Mouse (Mus musculus) heart, embryonic 16.5 days (tissue): ENCODE measurements around the gene Akna. TPM values are rescaled to one million over a fixed set of nuclear protein-coding genes. Genes with fewer than 3 reads are reported as not detected.
A peak's percentile ranks its signal among the peaks of the same experiment; 100 is the strongest.

ENCODE experiments used
- ATAC-seq: fragments of 200-750 bp; cut with Nextera tagmentation; replicated peaks from 2 replicates; pipeline ENCODE4 v1.8.0; 2017; ENCODE audit warnings: moderate number of reproducible peaks; ENCODE audit not compliant: insufficient read depth, low FRiP score; ENCODE audit errors: extremely low read depth
- H3K27ac ChIP-seq: fragments of 300-500 bp; sonication (generic); 2 replicates; pipeline ENCODE4 v1.5.1; 2014; ENCODE audit warnings: mild to moderate bottlenecking, low read length, control low read depth, moderate library complexity
- H3K27me3 ChIP-seq: fragments of 300-500 bp; sonication (generic); 2 replicates; pipeline ENCODE4 v1.6.1; 2014; ENCODE audit warnings: low read length, mixed read lengths; ENCODE audit not compliant: control insufficient read depth, insufficient read depth
- H3K36me3 ChIP-seq: fragments of 300-500 bp; sonication (generic); 2 replicates; pipeline ENCODE4 v1.6.1; 2014; ENCODE audit not compliant: control insufficient read depth, insufficient read depth
- H3K4me1 ChIP-seq: fragments of 300-500 bp; sonication (generic); 2 replicates; pipeline ENCODE4 v1.6.1; 2014; ENCODE audit warnings: low read length, mixed read lengths; ENCODE audit not compliant: control insufficient read depth, insufficient read depth
- H3K4me2 ChIP-seq: fragments of 300-500 bp; sonication (generic); 2 replicates; pipeline ENCODE4 v1.6.1; 2014; ENCODE audit warnings: low read depth, mild to moderate bottlenecking, control low read depth, low read length
- H3K4me3 ChIP-seq: fragments of 300-500 bp; sonication (generic); 2 replicates; pipeline ENCODE4 v1.5.1; 2014; ENCODE audit warnings: mild to moderate bottlenecking, control low read depth, low read length
- H3K9ac ChIP-seq: fragments of 300-500 bp; sonication (generic); 2 replicates; pipeline ENCODE4 v1.6.1; 2014; ENCODE audit warnings: low read length, control low read depth
- H3K9me3 ChIP-seq: fragments of 300-500 bp; sonication (generic); replicated peaks from 2 replicates; pipeline ENCODE4 v1.6.1; 2016; ENCODE audit warnings: low read length; ENCODE audit not compliant: control insufficient read depth
- WGBS: fragments of 180-500 bp; shearing (Covaris S2); extraction: QIAGEN DNeasy Blood & Tissue Kit; methylation state at CpG from one replicate; pipeline ENCODE4 v1.1.7; 2014; 5-methylcytosine and 5-hydroxymethylcytosine counted together
- polyA plus RNA-seq: library from polyadenylated mRNA; unstranded; fragments of >200 nt; fragmentation: Nextera tagmentation; extraction: Ambion mirVana; gene quantifications from 2 replicates; pipeline ENCODE4 v1.2.1, GENCODE M21; 2015

Gene Akna
- polyA plus RNA-seq, 1 experiment from 2014 or later: 5.8 TPM

- Histone ChIP-seq H3K4me2 (peak overlapping the region; percentile 4; the same call in 1 of the 2 replicates), H3K27me3 (no peaks in the 10 kb centered on the region), H3K36me3 (no peaks in the 10 kb centered on the region), H3K4me3 (no peak overlapping the region), H3K9me3 (no peaks in the 10 kb centered on the region; the same call in 1 of the 2 replicates), H3K27ac (peak overlapping the region; percentile 9), H3K4me1 (peaks cover 9% of the 10 kb centered on the region), H3K9ac (no peak overlapping the region)
- peak; percentile 58 for ATAC-seq
- WGBS: 35% methylated on average over 16 of the region's 16 CpGs
These were observed 34.1 kb upstream of the Akna start for GRCm38 (mm10) chr4:63437119-63437815.

- Histone ChIP-seq H3K9ac (no peak overlapping the region), H3K4me1 (peaks cover 9% of the 10 kb centered on the region), H3K9me3 (no peaks in the 10 kb centered on the region; the same call in 1 of the 2 replicates), H3K36me3 (no peaks in the 10 kb centered on the region), H3K4me3 (no peak overlapping the region), H3K27ac (no peak overlapping the region), H3K4me2 (no peak overlapping the region), H3K27me3 (no peaks in the 10 kb centered on the region)
- no peak for ATAC-seq
- 74% methylated on average over 9 of the region's 9 CpGs for WGBS
These were observed 32.2 kb upstream of the Akna start for GRCm38 (mm10) chr4:63435402-63435801.

GRCm38 (mm10) chr4:63431098-63431497 lies 27.9 kb upstream of the Akna start:
- H3K36me3 ChIP-seq: no peaks in the 10 kb centered on the region

GRCm38 (mm10) chr4:63430357-63430756 lies 27.2 kb upstream of the Akna start:
- no peak for ATAC-seq
- H3K36me3 ChIP-seq: no peaks in the 10 kb centered on the region
- H3K4me2 ChIP-seq: no peak overlapping the region
- 0 out of 2 replicates have a peak overlapping the region, but pooled peaks have one; percentile 5 for H3K9ac ChIP-seq
- H3K9me3 ChIP-seq: no peaks in the 10 kb centered on the region
- no peaks in the 10 kb centered on the region for H3K27me3 ChIP-seq
- H3K4me1 ChIP-seq: 0 out of 2 replicates have a peak, but pooled peaks cover 2% of the 10 kb centered on the region
- WGBS: 49% methylated on average over 3 of the region's 3 CpGs
- no peak overlapping the region for H3K27ac ChIP-seq
- H3K4me3 ChIP-seq: no peak overlapping the region

More at GRCm38 (mm10) chr4:63431098-63431497, 27.9 kb upstream of the Akna start:
- Histone ChIP-seq H3K4me3 (no peak overlapping the region), H3K27ac (no peak overlapping the region), H3K27me3 (no peaks in the 10 kb centered on the region), H3K9ac (no peak overlapping the region), H3K4me2 (no peak overlapping the region), H3K9me3 (no peaks in the 10 kb centered on the region), H3K4me1 (0 out of 2 replicates have a peak, but pooled peaks cover 2% of the 10 kb centered on the region)
- 81% methylated on average over 5 of the region's 5 CpGs for WGBS
- no peak for ATAC-seq

- ATAC-seq: no peak
- no peaks in the 10 kb centered on the region for H3K9me3 ChIP-seq
- 75% methylated on average over 8 of the region's 8 CpGs for WGBS
- no peak overlapping the region for H3K27ac ChIP-seq
- no peak overlapping the region for H3K9ac ChIP-seq
- no peak overlapping the region for H3K4me3 ChIP-seq
- no peak overlapping the region for H3K4me2 ChIP-seq
- no peaks in the 10 kb centered on the region for H3K27me3 ChIP-seq
- H3K36me3 ChIP-seq: no peaks in the 10 kb centered on the region
- 0 out of 2 replicates have a peak, but pooled peaks cover 5% of the 10 kb centered on the region for H3K4me1 ChIP-seq
These were observed 23.2 kb upstream of the Akna start for GRCm38 (mm10) chr4:63426308-63426707.

- no peak overlapping the region for H3K4me3 ChIP-seq
- H3K36me3 ChIP-seq: no peaks in the 10 kb centered on the region
- 32% methylated on average over 5 of the region's 5 CpGs for WGBS
- H3K27ac ChIP-seq: no peak overlapping the region
- peaks cover 6% of the 10 kb centered on the region; the same call in 1 of the 2 replicates for H3K4me1 ChIP-seq
- H3K9me3 ChIP-seq: no peaks in the 10 kb centered on the region
- no peaks in the 10 kb centered on the region for H3K27me3 ChIP-seq
- no peak overlapping the region for H3K4me2 ChIP-seq
- H3K9ac ChIP-seq: no peak overlapping the region
- no peak for ATAC-seq
These were observed 20.7 kb upstream of the Akna start for GRCm38 (mm10) chr4:63423811-63424210.

GRCm38 (mm10) chr4:63423231-63423630 lies 20.1 kb upstream of the Akna start:
- ATAC-seq: no peak

GRCm38 (mm10) chr4:63420143-63420920 lies 17.2 kb upstream of the Akna start:
- no peak overlapping the region for H3K9ac ChIP-seq

More at GRCm38 (mm10) chr4:63423231-63423630, 20.1 kb upstream of the Akna start:
- Histone ChIP-seq H3K27ac (no peak overlapping the region), H3K9me3 (no peaks in the 10 kb centered on the region), H3K9ac (no peak overlapping the region), H3K36me3 (no peaks in the 10 kb centered on the region), H3K4me2 (no peak overlapping the region), H3K4me3 (no peak overlapping the region), H3K4me1 (peaks cover 6% of the 10 kb centered on the region; the same call in 1 of the 2 replicates), H3K27me3 (no peaks in the 10 kb centered on the region)
- 46% methylated on average over 1 of the region's 1 CpGs for WGBS

GRCm38 (mm10) chr4:63418270-63418669 lies 15.1 kb upstream of the Akna start:
- Histone ChIP-seq H3K27ac (no peak overlapping the region), H3K36me3 (no peaks in the 10 kb centered on the region), H3K9ac (no peak overlapping the region), H3K4me1 (peaks cover 4% of the 10 kb centered on the region; the same call in 1 of the 2 replicates), H3K27me3 (no peaks in the 10 kb centered on the region), H3K4me3 (no peak overlapping the region), H3K4me2 (no peak overlapping the region), H3K9me3 (no peaks in the 10 kb centered on the region)
- 68% methylated on average over 11 of the region's 11 CpGs for WGBS
- no peak for ATAC-seq

More at GRCm38 (mm10) chr4:63420143-63420920, 17.2 kb upstream of the Akna start:
- Histone ChIP-seq H3K4me3 (no peak overlapping the region), H3K27ac (no peak overlapping the region), H3K36me3 (no peaks in the 10 kb centered on the region), H3K4me2 (no peak overlapping the region), H3K27me3 (no peaks in the 10 kb centered on the region), H3K4me1 (peaks cover 6% of the 10 kb centered on the region; the same call in 1 of the 2 replicates), H3K9me3 (no peaks in the 10 kb centered on the region)
- WGBS: 59% methylated on average over 14 of the region's 14 CpGs
- no peak for ATAC-seq
